Mouse (Mus musculus): Measurements from ENCODE around the gene C3.

The C3 gene

GRCm38 (mm10) chr17:57228014-57228413, at the start of gene C3:
C3 (minus strand) TSS chr17:57228136.
- 86% methylated on average over 3 of the region's 3 CpGs for whole genome bisulfite sequencing

GRCm38 (mm10) chr17:57276634-57277121, 48.7 kb upstream of the C3 start:
- under 1% methylated on average over 20 of the region's 20 CpGs for WGBS

- 2% methylated on average over 13 of the region's 13 CpGs for WGBS
Measured at GRCm38 (mm10) chr17:57275997-57276351, 48.0 kb upstream of the C3 start.

- under 1% methylated on average over 53 of the region's 53 CpGs for WGBS
Measured at GRCm38 (mm10) chr17:57275111-57275996, 47.4 kb upstream of the C3 start.

- WGBS = 11% methylated on average over 15 of the region's 15 CpGs
Measured at GRCm38 (mm10) chr17:57274686-57275085, 46.8 kb upstream of the C3 start.

GRCm38 (mm10) chr17:57273846-57274245, 45.9 kb upstream of the C3 start:
- 55% methylated on average over 7 of the region's 7 CpGs for WGBS

- 60% methylated on average over 9 of the region's 9 CpGs for WGBS
Measured at GRCm38 (mm10) chr17:57271301-57271700, 43.4 kb upstream of the C3 start.

- WGBS = 91% methylated on average over 6 of the region's 6 CpGs
Measured at GRCm38 (mm10) chr17:57267556-57268126, 39.7 kb upstream of the C3 start.

GRCm38 (mm10) chr17:57264972-57265945, 37.3 kb upstream of the C3 start:
- 55% methylated on average over 22 of the region's 22 CpGs for WGBS

- WGBS = 85% methylated on average over 2 of the region's 2 CpGs
Measured at GRCm38 (mm10) chr17:57264164-57264563, 36.2 kb upstream of the C3 start.

GRCm38 (mm10) chr17:57262901-57263550, 35.1 kb upstream of the C3 start:
- WGBS = 96% methylated on average over 17 of the region's 17 CpGs

- WGBS = 32% methylated on average over 1 of the region's 1 CpGs
Measured at GRCm38 (mm10) chr17:57261796-57262195, 33.9 kb upstream of the C3 start.

GRCm38 (mm10) chr17:57261286-57261685, 33.4 kb upstream of the C3 start:
- WGBS = 92% methylated on average over 4 of the region's 4 CpGs

GRCm38 (mm10) chr17:57260351-57260750, 32.4 kb upstream of the C3 start:
- WGBS = 94% methylated on average over 9 of the region's 9 CpGs

GRCm38 (mm10) chr17:57259742-57260141, 31.8 kb upstream of the C3 start:
- WGBS = 54% methylated on average over 8 of the region's 8 CpGs

GRCm38 (mm10) chr17:57258191-57258590, 30.3 kb upstream of the C3 start:
- 96% methylated on average over 3 of the region's 3 CpGs for WGBS

- WGBS = 95% methylated on average over 22 of the region's 22 CpGs
Measured at GRCm38 (mm10) chr17:57256921-57257485, 29.1 kb upstream of the C3 start.

- 89% methylated on average over 14 of the region's 14 CpGs for WGBS
Measured at GRCm38 (mm10) chr17:57255354-57255753, 27.4 kb upstream of the C3 start.

GRCm38 (mm10) chr17:57253306-57253705, 25.4 kb upstream of the C3 start:
- WGBS = 87% methylated on average over 6 of the region's 6 CpGs

- WGBS = 93% methylated on average over 3 of the region's 3 CpGs
Measured at GRCm38 (mm10) chr17:57251431-57251830, 23.5 kb upstream of the C3 start.
